Mouse (Mus musculus) cerebellum, adult 2 months (tissue): Measurements from ENCODE around the gene Rbpj.

Experiments
- CTCF ChIP-seq: fragments of 200-500 bp; IDR thresholded peaks from 2 replicates; pipeline ENCODE4 v1.5.1; 2011; ENCODE audit warnings: low read depth, mild to moderate bottlenecking, control low read depth, low read length, moderate library complexity, borderline replicate concordance; ENCODE audit not compliant: insufficient read depth
- POLR2A ChIP-seq: fragments of 200-500 bp; IDR thresholded peaks from 2 replicates; pipeline ENCODE4 v1.6.1; 2011; ENCODE audit warnings: low read length, control low read depth, borderline replicate concordance; ENCODE audit not compliant: insufficient read depth

DNA sequence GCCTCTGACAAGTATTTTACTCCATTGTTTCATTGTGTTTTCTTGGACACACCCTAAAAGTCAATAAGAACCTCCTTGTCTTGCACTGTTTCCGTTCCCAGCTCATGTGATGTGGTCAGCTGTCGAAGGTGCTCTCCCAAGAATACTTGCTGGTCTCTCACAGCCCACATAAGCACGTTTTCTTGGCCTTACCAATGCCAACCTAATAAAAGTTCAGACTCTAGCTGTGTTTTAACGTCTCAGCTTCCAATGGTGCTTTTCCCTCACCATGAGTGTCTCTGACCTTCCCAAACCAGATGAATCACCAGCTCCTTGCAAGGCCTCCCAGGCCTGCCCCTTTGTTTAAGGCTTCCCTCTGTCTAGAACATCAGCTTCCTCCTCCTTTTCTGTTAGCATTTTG lies 28.2 kb upstream of the Rbpj start:
- TF ChIP-seq POLR2A (no peak), CTCF (no peak)
